Mouse (Mus musculus): ENCODE measurements at regions not wholly inside any gene's neighbourhood (a gene's known extent, or its start where the extent isn't known, plus 50 kb on each side); places are given as distances from the start of the nearest gene placed in this dataset.

DNA sequence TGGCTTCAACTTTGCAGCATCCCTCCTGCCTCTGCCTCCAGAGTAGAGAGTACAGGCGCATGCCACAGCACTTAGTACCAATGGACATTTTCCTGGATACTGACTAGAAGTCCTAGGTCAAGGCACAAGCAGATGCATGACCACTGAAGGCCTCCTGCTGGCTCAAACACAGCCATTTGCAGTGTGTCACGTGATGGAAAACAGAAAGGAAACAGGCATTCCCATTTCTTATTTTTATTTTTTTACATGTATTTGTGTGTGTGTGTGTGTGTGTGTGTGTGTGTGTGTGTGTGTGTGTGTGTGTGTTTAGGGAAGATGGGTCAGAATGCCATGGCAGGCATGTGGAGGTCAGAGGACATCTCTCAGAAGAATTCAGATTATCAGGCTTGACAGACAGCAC is 65.6 kb downstream of the Thap12 start:
- H3K4me3 ChIP-seq (ENCODE audit: insufficient read depth, low read depth, low read length), result no peak overlapping the region
- H3K4me1 ChIP-seq (ENCODE audit: control insufficient read depth, insufficient read depth, insufficient read length, low read length), result no peaks in the 10 kb centered on the region
- H3K27ac ChIP-seq (replicated peaks; ENCODE audit: low read depth, low read length), result no peak overlapping the region

DNA sequence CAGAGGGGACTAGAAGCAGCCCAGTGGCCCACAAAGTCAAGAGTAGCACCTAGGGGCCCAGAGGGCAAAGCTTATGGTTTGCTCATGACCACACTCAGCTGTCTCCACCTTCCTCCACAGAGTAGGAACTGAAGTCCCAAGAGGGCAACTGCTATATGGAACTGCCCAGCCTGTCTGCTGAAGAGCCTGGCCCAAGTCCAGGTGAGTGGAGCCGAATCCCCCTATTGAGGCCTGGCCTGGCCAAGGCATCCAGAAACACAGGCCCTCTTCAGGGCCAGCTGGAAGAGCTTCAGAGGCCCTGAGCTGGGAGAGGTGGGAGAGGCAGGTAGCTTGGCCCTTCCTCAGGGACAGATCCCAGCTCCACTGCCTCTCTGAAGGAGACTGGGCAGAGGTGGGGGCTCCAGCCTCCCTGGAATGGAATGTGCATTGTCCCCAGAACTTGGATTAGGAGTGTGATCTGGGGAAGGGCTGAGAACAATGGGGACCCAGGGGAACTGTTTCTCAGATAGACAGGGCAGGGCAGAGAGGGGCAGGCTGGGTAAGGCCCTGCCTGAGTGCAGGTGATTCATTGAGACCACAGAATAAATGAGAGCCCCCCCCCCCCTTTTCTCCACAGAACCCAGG is 65.7 kb upstream of the Wnt11 start:
- Histone ChIP-seq H3K4me1 (ENCODE audit: control insufficient read depth, insufficient read depth, insufficient read length, low read length) (no peaks in the 10 kb centered on the region), H3K27ac (replicated peaks; ENCODE audit: low read depth, low read length) (no peak overlapping the region), H3K4me3 (ENCODE audit: insufficient read depth, low read depth, low read length) (no peak overlapping the region)

DNA sequence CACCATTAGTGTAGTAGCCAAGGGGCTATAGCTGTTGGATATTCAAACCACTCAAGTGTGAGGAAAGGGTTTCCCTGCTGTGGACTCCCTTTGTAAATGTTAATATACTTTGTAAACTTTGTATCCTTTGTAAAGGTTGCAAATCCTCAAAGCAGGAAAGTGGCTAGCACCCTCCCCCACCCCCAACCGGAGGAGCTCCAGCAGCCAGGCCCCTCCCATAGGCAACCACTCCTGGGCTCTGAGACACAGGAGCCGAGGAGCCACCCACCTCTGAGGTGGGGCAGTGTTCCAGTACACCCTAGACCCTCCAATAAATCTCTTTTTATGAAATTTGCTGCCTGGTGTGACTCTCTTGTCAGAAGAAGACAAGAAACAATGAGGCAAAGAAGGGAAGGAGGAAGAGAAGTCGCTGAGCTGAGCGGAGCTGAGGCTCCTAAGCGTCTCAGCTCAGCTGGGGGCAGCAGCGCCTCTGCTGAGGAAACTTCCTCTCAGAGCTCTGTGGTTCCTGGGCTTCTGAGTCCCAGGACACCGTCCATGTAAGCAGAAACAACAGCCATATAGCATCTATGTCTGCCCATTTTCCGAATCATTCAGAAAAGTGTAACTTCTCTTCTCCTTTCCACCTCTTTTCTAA is 64.5 kb upstream of the Wnt11 start:
- Histone ChIP-seq H3K27ac (replicated peaks; ENCODE audit: low read depth, low read length) (no peak overlapping the region), H3K4me1 (ENCODE audit: control insufficient read depth, insufficient read depth, insufficient read length, low read length) (no peaks in the 10 kb centered on the region), H3K4me3 (ENCODE audit: insufficient read depth, low read depth, low read length) (no peak overlapping the region)

DNA sequence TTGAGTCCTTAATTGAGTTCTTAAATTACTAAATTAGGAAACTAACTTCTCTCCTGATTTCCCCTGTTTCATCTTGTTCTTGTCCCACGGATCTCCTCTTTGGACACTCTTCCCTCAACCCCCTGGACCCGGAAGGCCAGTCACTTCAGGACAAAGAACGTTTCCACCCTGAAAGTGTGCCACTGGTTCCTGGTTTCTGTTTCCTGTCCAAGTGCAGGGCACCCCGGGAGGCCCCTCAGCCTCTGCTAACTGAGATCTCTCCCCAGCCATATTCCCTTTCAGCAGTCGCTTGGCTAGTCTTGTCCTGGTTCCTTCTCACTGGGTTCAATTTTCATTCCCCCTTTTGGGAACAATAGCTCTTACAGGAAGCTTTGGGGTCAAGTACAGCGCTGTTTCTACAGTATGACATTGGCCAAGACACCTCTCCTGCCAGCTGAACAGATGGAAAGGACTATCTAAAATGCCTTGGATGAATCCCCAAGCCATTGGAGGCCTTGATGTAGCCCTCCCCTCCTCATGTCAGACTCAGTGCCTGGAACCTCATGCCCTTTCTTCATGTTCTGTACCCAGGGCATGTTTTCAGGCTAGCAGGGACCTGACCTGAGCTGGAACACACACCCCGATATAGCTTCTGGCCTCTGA is 63.7 kb upstream of the Wnt11 start:
- Histone ChIP-seq H3K27ac (replicated peaks; ENCODE audit: low read depth, low read length) (no peak overlapping the region), H3K4me1 (ENCODE audit: control insufficient read depth, insufficient read depth, insufficient read length, low read length) (no peaks in the 10 kb centered on the region), H3K4me3 (ENCODE audit: insufficient read depth, low read depth, low read length) (no peak overlapping the region)

DNA sequence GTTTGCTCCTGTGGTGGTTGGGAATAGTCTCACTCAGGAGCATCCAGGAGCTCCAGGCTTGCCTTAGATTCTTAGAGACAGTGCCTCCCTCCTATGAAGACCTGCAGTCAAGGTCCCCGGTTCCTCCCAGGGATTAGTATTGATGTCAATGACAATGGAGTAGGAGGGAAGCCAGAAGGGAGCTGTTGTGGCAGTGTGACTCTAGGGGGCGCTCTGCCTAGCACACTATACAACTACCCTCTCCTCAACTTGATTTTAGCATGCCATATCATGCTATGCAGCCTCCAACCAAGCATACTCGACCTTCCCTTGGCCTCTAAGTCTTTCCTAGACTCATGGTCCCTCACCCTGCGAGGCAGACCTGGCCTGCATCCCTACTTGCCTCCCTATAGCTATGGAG is 60.3 kb upstream of the Wnt11 start:
- no peak overlapping the region for H3K27ac ChIP-seq (replicated peaks; ENCODE audit: low read depth, low read length)
- H3K4me1 ChIP-seq (ENCODE audit: control insufficient read depth, insufficient read depth, insufficient read length, low read length), result no peaks in the 10 kb centered on the region

DNA sequence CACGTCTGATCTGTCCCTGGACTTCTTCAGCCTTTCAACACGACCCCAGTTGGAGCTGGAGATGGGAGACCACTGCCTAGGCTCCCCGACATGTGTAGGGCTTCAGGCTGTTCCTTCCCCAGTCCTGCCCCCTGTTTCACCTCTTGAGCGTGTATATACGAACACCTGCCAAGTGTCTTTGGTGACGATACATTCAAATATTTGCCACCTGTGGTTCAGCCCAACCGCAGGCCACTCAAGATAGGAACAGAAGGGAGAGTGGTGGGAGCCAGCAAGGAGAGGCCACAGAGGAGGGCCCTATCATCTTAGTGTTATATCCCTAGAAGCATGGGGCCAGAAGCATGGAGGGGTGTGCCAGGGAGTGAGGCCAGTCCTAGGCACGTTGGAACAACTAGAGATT is 59.9 kb upstream of the Wnt11 start:
- H3K27ac ChIP-seq (replicated peaks; ENCODE audit: low read depth, low read length), result no peak overlapping the region
- H3K4me3 ChIP-seq (ENCODE audit: insufficient read depth, low read depth, low read length), result no peak overlapping the region
- no peaks in the 10 kb centered on the region for H3K4me1 ChIP-seq (ENCODE audit: control insufficient read depth, insufficient read depth, insufficient read length, low read length)

More for the DNA sequence above, 60.3 kb upstream of the Wnt11 start:
- H3K4me3 ChIP-seq (ENCODE audit: insufficient read depth, low read depth, low read length), result no peak overlapping the region

DNA sequence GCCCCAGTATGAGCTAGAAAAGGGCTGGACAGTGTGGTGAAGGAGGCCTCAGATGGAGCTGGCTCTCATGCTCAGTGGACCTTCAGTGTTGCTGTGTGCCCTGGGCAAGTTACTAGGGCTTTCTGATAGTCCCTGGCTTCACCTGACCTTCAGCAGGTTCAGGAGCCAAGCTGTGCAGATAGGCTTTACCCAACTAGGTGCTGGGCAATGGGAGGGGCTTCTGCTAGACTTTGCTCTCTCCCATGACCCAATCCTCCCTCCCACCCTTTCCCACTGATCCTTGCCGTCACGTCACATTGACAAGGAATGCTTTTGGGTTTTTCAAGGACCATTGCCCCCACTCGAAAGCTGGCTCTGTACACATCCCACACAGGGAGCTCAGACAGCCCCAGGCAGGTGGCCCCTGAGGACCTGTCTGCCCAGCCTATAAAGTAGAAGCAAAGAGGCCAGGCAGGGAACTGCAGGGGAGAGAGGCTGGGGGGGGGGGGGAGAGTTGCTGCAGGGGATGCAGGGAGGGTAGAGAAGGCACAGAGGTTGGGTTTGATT is 57.5 kb upstream of the Wnt11 start:
- Histone ChIP-seq H3K4me3 (ENCODE audit: insufficient read depth, low read depth, low read length) (no peak overlapping the region), H3K27ac (replicated peaks; ENCODE audit: low read depth, low read length) (no peak overlapping the region), H3K4me1 (ENCODE audit: control insufficient read depth, insufficient read depth, insufficient read length, low read length) (no peaks in the 10 kb centered on the region)

DNA sequence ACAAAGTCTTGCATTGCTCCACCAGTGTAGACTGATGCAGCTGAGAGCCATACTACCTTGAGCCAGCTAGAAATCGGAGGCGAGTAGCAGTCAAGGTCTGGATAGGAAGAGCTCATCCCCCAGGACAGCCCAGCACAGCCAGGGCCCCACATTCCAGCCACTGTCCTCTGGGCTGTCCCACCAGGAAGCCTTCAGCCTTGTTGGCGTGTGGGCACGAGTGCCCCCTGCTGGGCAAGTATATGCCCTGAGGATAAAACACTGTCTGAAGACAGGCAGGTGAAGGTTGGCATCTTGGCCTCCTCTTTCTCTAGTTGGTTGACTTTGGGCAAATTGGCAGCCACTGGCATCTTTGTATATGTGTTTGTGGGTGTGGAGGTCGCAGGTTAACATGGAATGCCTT is 56.0 kb upstream of the Wnt11 start:
- H3K27ac ChIP-seq (replicated peaks; ENCODE audit: low read depth, low read length), result no peak overlapping the region
- no peak overlapping the region for H3K4me3 ChIP-seq (ENCODE audit: insufficient read depth, low read depth, low read length)
- no peaks in the 10 kb centered on the region for H3K4me1 ChIP-seq (ENCODE audit: control insufficient read depth, insufficient read depth, insufficient read length, low read length)

DNA sequence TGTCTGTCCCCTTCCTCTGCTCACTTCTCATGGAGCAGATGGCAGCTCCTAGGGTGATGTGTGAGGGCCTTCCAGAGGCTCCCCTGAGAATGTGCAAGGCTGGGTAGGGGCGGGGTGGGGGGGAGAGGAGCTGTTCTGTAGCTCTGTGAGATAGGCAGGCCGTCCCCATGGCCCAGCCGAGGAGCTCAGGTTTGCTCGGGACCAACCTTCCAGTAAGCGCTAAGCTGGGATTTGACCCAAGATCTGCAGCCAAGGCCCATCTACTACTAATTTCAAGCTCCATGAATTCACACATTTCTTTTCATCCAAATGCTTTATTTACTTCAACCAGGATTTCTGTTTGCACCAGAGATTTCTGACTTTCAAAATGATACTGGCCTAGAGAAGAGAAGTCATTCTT is 51.4 kb upstream of the Wnt11 start:
- H3K4me1 ChIP-seq (ENCODE audit: control insufficient read depth, insufficient read depth, insufficient read length, low read length), result peaks cover 7% of the 10 kb centered on the region; the same call in 1 of the 2 replicates
- no peak overlapping the region for H3K4me3 ChIP-seq (ENCODE audit: insufficient read depth, low read depth, low read length)
- no peak overlapping the region for H3K27ac ChIP-seq (replicated peaks; ENCODE audit: low read depth, low read length)

DNA sequence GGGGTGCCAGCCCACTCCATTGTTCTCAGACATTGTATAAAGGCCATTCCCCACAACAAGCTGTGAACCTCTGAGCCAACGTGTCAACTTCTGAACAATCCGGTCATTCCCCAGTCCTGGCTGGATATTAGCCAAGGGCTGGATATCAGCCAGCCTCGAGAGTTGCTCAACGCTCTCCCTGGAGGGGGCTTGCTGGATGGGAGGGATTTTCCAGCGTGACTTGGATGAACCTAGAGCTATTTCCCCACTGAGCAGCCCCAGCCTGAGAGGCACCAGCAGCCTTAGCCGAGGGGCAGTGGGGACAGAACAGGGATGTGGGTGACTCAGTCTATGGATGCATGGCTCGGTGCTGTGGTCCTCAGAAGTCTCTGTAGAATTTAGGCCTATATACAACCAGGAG is 51.0 kb upstream of the Wnt11 start:
- peak overlapping the region; percentile 12 for H3K27ac ChIP-seq (replicated peaks; ENCODE audit: low read depth, low read length)
- H3K4me1 ChIP-seq (ENCODE audit: control insufficient read depth, insufficient read depth, insufficient read length, low read length), result peaks cover 7% of the 10 kb centered on the region; the same call in 1 of the 2 replicates
- no peak overlapping the region for H3K4me3 ChIP-seq (ENCODE audit: insufficient read depth, low read depth, low read length)

DNA sequence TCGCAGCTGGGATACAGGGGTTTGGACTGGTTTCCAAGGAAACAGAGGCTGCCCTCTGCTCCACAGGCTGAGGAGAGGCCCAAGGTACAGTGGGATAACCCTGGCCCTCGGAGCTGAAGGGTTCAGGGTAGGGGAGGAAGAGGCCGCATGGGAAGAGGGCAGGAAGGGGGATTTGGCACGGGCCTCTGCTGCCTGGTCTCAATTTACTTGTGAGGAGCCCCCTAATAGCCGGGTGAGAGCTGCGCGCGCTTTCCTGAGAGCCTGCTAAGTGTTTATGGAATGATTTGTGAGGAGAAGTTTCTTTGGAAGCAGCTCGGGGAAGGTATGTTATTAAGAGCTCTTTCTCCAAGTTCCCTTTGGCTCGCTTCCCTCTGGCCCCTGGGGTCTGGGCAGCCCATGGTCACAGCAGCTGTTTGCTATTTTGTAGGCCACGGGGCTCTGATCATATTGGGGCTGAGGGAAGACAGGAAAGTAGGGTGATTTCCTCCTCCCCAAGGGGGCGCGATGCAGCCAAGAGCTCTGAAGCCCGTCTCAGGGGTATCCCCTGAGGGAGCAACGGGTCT is 50.5 kb upstream of the Wnt11 start:
- H3K4me3 ChIP-seq (ENCODE audit: insufficient read depth, low read depth, low read length), result peak overlapping the region; percentile 11; the same call in 1 of the 2 replicates
- H3K27ac ChIP-seq (replicated peaks; ENCODE audit: low read depth, low read length), result peak overlapping the region; percentile 32
- peaks cover 7% of the 10 kb centered on the region; the same call in 1 of the 2 replicates for H3K4me1 ChIP-seq (ENCODE audit: control insufficient read depth, insufficient read depth, insufficient read length, low read length)
